Mouse (Mus musculus) layer of hippocampus, postnatal 25 days (tissue): ENCODE measurements around the gene Vill. TPM values are rescaled to one million over a fixed set of nuclear protein-coding genes. Genes with fewer than 3 reads are reported as not detected.

Experiments used
- DNase-seq, 2 experiments: peaks; one replicate each; pipeline ENCODE4 v3.0.0; 2022; ENCODE audit warnings: mixed read lengths in 2 of 2, low spot score in 1 of 2; ENCODE audit errors: extremely low spot score in 1 of 2
- total RNA-seq, 2 experiments: library from RNA; stranded (reverse); gene quantifications; 2 replicates each; pipeline ENCODE4 v1.2.3; 2021

Gene Vill
- total RNA-seq, 2 experiments from 2014 or later = 1.0 to 1.1 TPM

- no peak for DNase-seq
Measured at GRCm38 (mm10) chr9:119073184-119073895, 20.8 kb downstream of the Vill start.

GRCm38 (mm10) chr9:119075685-119076084 is 23.1 kb downstream of the Vill start:
- DNase-seq = no peak

GRCm38 (mm10) chr9:119080040-119080675 is 27.6 kb downstream of the Vill start:
- DNase-seq = no peak

GRCm38 (mm10) chr9:119082039-119082438 is 29.5 kb downstream of the Vill start:
- DNase-seq = no peak

- no peak for DNase-seq
Measured at GRCm38 (mm10) chr9:119082656-119083430, 30.3 kb downstream of the Vill start.

- no peak for DNase-seq
Measured at GRCm38 (mm10) chr9:119083966-119084365, 31.4 kb downstream of the Vill start.

- DNase-seq = no peak
Measured at GRCm38 (mm10) chr9:119086451-119086850, 33.9 kb downstream of the Vill start.

GRCm38 (mm10) chr9:119087309-119087708 is 34.7 kb downstream of the Vill start:
- no peak for DNase-seq

GRCm38 (mm10) chr9:119088148-119088801 is 35.7 kb downstream of the Vill start:
- peak; percentile 47 to 61 for DNase-seq

- DNase-seq = no peak
Measured at GRCm38 (mm10) chr9:119089437-119089836, 36.9 kb downstream of the Vill start.

GRCm38 (mm10) chr9:119090462-119090861 is 37.9 kb downstream of the Vill start:
- DNase-seq = no peak

GRCm38 (mm10) chr9:119091581-119092310 is 39.2 kb downstream of the Vill start:
- DNase-seq = no peak

- DNase-seq = no peak
Measured at GRCm38 (mm10) chr9:119092473-119093418, 40.2 kb downstream of the Vill start.

- peak; percentile 71 to 72 for DNase-seq
Measured at GRCm38 (mm10) chr9:119093419-119094295, 41.1 kb downstream of the Vill start, which contains the start of gene Plcd1. Gene Plcd1 (minus strand): TSS chr9:119093502.

GRCm38 (mm10) chr9:119094462-119095109 is 42.0 kb downstream of the Vill start:
- DNase-seq = no peak

- DNase-seq = peak; percentile 34 to 47
Measured at GRCm38 (mm10) chr9:119100177-119100898, 47.8 kb downstream of the Vill start.
